Mouse (Mus musculus): Measurements from ENCODE around the gene Cers2. TPM values are rescaled to one million over a fixed set of nuclear protein-coding genes. Genes with fewer than 3 reads are reported as not detected.

The Cers2 gene
- total and polyA plus RNA-seq, 2 experiments from 2014 or later: 58.5 to 82.5 TPM

- Histone ChIP-seq H3K9me3 (ENCODE audit: low read length) (no peaks in the 10 kb centered on the region), H3K36me3 (ENCODE audit: insufficient read depth, low read length) (peaks cover 21% of the 10 kb centered on the region), H3K27ac (ENCODE audit: low read depth, low read length) (no peak overlapping the region), H3K4me1 (ENCODE audit: insufficient read depth, low read length) (no peaks in the 10 kb centered on the region), H3K4me2 (ENCODE audit: low read depth, low read length, poor library complexity, severe bottlenecking) (no peak overlapping the region), H3K27me3 (ENCODE audit: insufficient read depth, low read length) (no peaks in the 10 kb centered on the region), H3K9ac (replicated peaks; ENCODE audit: low read length, poor library complexity, severe bottlenecking) (no peak overlapping the region), H3K4me3 (ENCODE audit: low read depth, low read length) (no peak overlapping the region)
- no peak for ATAC-seq (ENCODE audit: low FRiP score)
- no peak for DNase-seq (ENCODE audit: low spot score)
- no peak for TF ChIP-seq CTCF (IDR thresholded peaks at IDR 0.05)
- WGBS: 85% methylated on average over 4 of the region's 4 CpGs
These were observed 23.6 kb upstream of the Cers2 start for GRCm38 (mm10) chr3:95291041-95291440.

DNA sequence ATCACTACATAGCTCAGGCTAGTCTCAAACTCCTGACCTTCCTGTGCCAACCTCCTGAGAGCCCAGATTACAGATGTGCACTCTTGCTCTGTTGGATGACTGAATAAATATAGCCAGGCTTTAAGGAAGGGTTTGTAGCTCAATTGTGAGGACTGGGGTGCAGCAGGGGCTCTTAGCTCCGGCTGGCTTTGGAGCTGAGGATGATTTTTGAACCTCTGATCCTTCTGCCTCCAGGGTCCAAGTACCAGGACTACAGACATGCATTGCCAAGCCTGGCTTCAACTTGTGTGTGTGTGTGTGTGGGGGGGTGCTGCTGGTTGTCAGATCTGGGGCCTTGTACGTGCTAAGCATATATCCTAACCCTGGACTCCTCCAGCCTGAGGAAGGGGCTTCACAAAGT lies 21.7 kb upstream of the Cers2 start:
- Histone ChIP-seq H3K27ac (ENCODE audit: low read depth, low read length) (no peak overlapping the region), H3K9ac (replicated peaks; ENCODE audit: low read length, poor library complexity, severe bottlenecking) (no peak overlapping the region), H3K36me3 (ENCODE audit: insufficient read depth, low read length) (peaks cover 19% of the 10 kb centered on the region), H3K4me1 (ENCODE audit: insufficient read depth, low read length) (no peaks in the 10 kb centered on the region), H3K9me3 (ENCODE audit: low read length) (no peaks in the 10 kb centered on the region), H3K4me2 (ENCODE audit: low read depth, low read length, poor library complexity, severe bottlenecking) (no peak overlapping the region), H3K4me3 (ENCODE audit: low read depth, low read length) (no peak overlapping the region), H3K27me3 (ENCODE audit: insufficient read depth, low read length) (no peaks in the 10 kb centered on the region)
- DNase-seq (ENCODE audit: low spot score) (no peak), ATAC-seq (ENCODE audit: low FRiP score) (no peak)
- no peak for TF ChIP-seq CTCF (IDR thresholded peaks at IDR 0.05)
- WGBS: 95% methylated on average over 2 of the region's 2 CpGs

DNA sequence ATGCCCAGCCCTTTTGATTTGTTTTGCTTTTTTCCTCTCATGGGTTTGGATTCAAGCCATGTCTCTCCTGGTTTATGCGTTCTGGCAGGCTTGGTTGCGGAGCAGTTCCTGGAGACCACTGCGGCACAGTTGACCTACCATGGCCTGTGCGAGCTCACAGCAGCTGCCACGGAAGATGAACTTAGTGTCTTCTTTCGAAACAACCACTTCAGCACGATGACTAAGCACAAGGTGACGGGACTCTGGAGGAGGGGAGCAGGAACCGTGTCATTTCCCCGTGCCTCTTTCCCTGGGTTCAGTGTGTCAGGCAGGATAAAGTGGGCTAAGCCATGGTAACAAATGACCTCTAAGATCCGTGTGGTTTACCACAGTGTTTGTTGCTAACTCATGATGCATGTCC lies 21.1 kb upstream of the Cers2 start:
- Histone ChIP-seq H3K9ac (replicated peaks; ENCODE audit: low read length, poor library complexity, severe bottlenecking) (no peak overlapping the region), H3K27ac (ENCODE audit: low read depth, low read length) (no peak overlapping the region), H3K27me3 (ENCODE audit: insufficient read depth, low read length) (no peaks in the 10 kb centered on the region), H3K4me2 (ENCODE audit: low read depth, low read length, poor library complexity, severe bottlenecking) (no peak overlapping the region), H3K4me1 (ENCODE audit: insufficient read depth, low read length) (no peaks in the 10 kb centered on the region), H3K36me3 (ENCODE audit: insufficient read depth, low read length) (peaks cover 15% of the 10 kb centered on the region), H3K4me3 (ENCODE audit: low read depth, low read length) (no peak overlapping the region), H3K9me3 (ENCODE audit: low read length) (no peaks in the 10 kb centered on the region)
- WGBS: 84% methylated on average over 11 of the region's 11 CpGs
- ATAC-seq (ENCODE audit: low FRiP score): no peak
- TF ChIP-seq CTCF (IDR thresholded peaks at IDR 0.05): no peak
- DNase-seq (ENCODE audit: low spot score): no peak

DNA sequence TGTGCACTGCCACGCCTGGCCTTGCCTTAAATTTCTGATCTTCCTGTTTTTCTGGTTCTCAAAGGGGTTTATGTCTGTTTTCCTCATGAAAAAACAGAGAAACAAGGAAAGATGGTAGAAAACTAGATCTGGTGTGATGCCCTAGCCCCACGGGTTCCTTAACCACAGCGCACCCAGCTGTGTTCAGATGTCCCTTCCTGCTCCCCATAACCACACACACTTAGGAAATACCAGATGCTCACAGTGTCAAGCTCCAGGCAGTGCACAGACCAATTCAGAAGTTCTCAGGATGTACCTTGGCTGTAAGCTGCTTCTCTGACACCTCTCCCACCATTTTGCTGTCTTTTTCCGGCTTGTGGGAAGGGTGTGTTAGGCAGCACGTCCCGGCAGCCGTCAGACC lies 20.3 kb upstream of the Cers2 start:
- no peak for TF ChIP-seq CTCF (IDR thresholded peaks at IDR 0.05)
- Histone ChIP-seq H3K9me3 (ENCODE audit: low read length) (no peaks in the 10 kb centered on the region), H3K4me3 (ENCODE audit: low read depth, low read length) (no peak overlapping the region), H3K4me1 (ENCODE audit: insufficient read depth, low read length) (no peaks in the 10 kb centered on the region), H3K9ac (replicated peaks; ENCODE audit: low read length, poor library complexity, severe bottlenecking) (no peak overlapping the region), H3K27me3 (ENCODE audit: insufficient read depth, low read length) (no peaks in the 10 kb centered on the region), H3K27ac (ENCODE audit: low read depth, low read length) (no peak overlapping the region), H3K36me3 (ENCODE audit: insufficient read depth, low read length) (peaks cover 13% of the 10 kb centered on the region), H3K4me2 (ENCODE audit: low read depth, low read length, poor library complexity, severe bottlenecking) (no peak overlapping the region)
- WGBS: 89% methylated on average over 7 of the region's 7 CpGs
- ATAC-seq (ENCODE audit: low FRiP score) (no peak), DNase-seq (ENCODE audit: low spot score) (no peak)

- H3K9me3 ChIP-seq (ENCODE audit: low read length): no peaks in the 10 kb centered on the region
- ATAC-seq (ENCODE audit: low FRiP score) (no peak), DNase-seq (ENCODE audit: low spot score) (no peak)
- WGBS: 86% methylated on average over 5 of the region's 5 CpGs
- no peak overlapping the region for H3K9ac ChIP-seq (replicated peaks; ENCODE audit: low read length, poor library complexity, severe bottlenecking)
- peaks cover 13% of the 10 kb centered on the region for H3K36me3 ChIP-seq (ENCODE audit: insufficient read depth, low read length)
- no peak overlapping the region for H3K4me3 ChIP-seq (ENCODE audit: low read depth, low read length)
- no peak overlapping the region for H3K4me2 ChIP-seq (ENCODE audit: low read depth, low read length, poor library complexity, severe bottlenecking)
- no peaks in the 10 kb centered on the region for H3K27me3 ChIP-seq (ENCODE audit: insufficient read depth, low read length)
- no peak for TF ChIP-seq CTCF (IDR thresholded peaks at IDR 0.05)
- no peaks in the 10 kb centered on the region for H3K4me1 ChIP-seq (ENCODE audit: insufficient read depth, low read length)
- no peak overlapping the region for H3K27ac ChIP-seq (ENCODE audit: low read depth, low read length)
These were observed 19.9 kb upstream of the Cers2 start for GRCm38 (mm10) chr3:95294718-95295117.

GRCm38 (mm10) chr3:95295321-95296102 lies 19.1 kb upstream of the Cers2 start:
- 83% methylated on average over 11 of the region's 11 CpGs for WGBS
- no peaks in the 10 kb centered on the region for H3K27me3 ChIP-seq (ENCODE audit: insufficient read depth, low read length)
- H3K36me3 ChIP-seq (ENCODE audit: insufficient read depth, low read length): peaks cover 13% of the 10 kb centered on the region
- H3K4me2 ChIP-seq (ENCODE audit: low read depth, low read length, poor library complexity, severe bottlenecking): no peak overlapping the region
- TF ChIP-seq CTCF (IDR thresholded peaks at IDR 0.05): no peak
- no peak overlapping the region for H3K4me3 ChIP-seq (ENCODE audit: low read depth, low read length)
- no peak overlapping the region for H3K9ac ChIP-seq (replicated peaks; ENCODE audit: low read length, poor library complexity, severe bottlenecking)
- H3K9me3 ChIP-seq (ENCODE audit: low read length): no peaks in the 10 kb centered on the region
- DNase-seq (ENCODE audit: low spot score) (no peak), ATAC-seq (ENCODE audit: low FRiP score) (no peak)
- no peak overlapping the region for H3K27ac ChIP-seq (ENCODE audit: low read depth, low read length)
- no peaks in the 10 kb centered on the region for H3K4me1 ChIP-seq (ENCODE audit: insufficient read depth, low read length)

Measured in midbrain, postnatal 0 days (tissue).